Mouse (Mus musculus) MEL (cell line): Measurements from ENCODE around the gene Ptpra.

ENCODE experiments used
- CTCF ChIP-seq, 3 experiments: IDR thresholded peaks in 2 of 3; conservative IDR thresholded peaks in 1 of 3; 2 replicates each; pipeline ENCODE4 v1.5.1; 2011 to 2012; ENCODE audit warnings: low read length in 3 of 3, low read depth in 2 of 3, mild to moderate bottlenecking in 2 of 3, improper control_type of control experiment in 1 of 3, inconsistent platforms in 1 of 3, mixed read lengths in 1 of 3, moderate library complexity in 1 of 3; ENCODE audit not compliant: control insufficient read depth in 1 of 3, insufficient read depth in 1 of 3, poor library complexity in 1 of 3, severe bottlenecking in 1 of 3
- POLR2A ChIP-seq, 2 experiments: IDR thresholded peaks; 2 replicates each; pipeline ENCODE4 v1.6.1; 2011 to 2012; ENCODE audit warnings: low read length in 2 of 2, mild to moderate bottlenecking in 2 of 2, control low read depth in 1 of 2, improper control_type of control experiment in 1 of 2, low read depth in 1 of 2, moderate library complexity in 1 of 2; ENCODE audit not compliant: control insufficient read depth in 1 of 2, insufficient read depth in 1 of 2, poor library complexity in 1 of 2

- TF ChIP-seq POLR2A (IDR thresholded peaks at IDR 0.05; ENCODE audit: control insufficient read depth in 1 of 2, insufficient read depth in 1 of 2, low read depth in 1 of 2, low read length in 2 of 2, poor library complexity in 1 of 2) (no peak), CTCF (IDR thresholded peaks at IDR 0.05 in 2 of 3, conservative IDR thresholded peaks at IDR 0.05 in 1 of 3; ENCODE audit: control insufficient read depth in 1 of 3, insufficient read depth in 1 of 3, low read depth in 2 of 3, low read length in 3 of 3, poor library complexity in 1 of 3, severe bottlenecking in 1 of 3) (no peak)
Observed at GRCm38 (mm10) chr2:130469935-130470334, 19.9 kb downstream of the Ptpra start.
